Mouse (Mus musculus): Measurements from ENCODE around the gene Itga9. TPM values are rescaled to one million over a fixed set of nuclear protein-coding genes. Genes with fewer than 3 reads are reported as not detected.

Itga9 gene
- total RNA-seq, 2 experiments from 2014 or later, result 2.9 to 5.4 TPM

GRCm38 (mm10) chr9:118607701-118608401, 1.4 kb downstream of the Itga9 start:
- DNase-seq, result no peak

GRCm38 (mm10) chr9:118608556-118608955, 2.1 kb downstream of the Itga9 start:
- no peak for DNase-seq

- peak; percentile 20 to 23 for DNase-seq
Observed at GRCm38 (mm10) chr9:118610060-118610459, 3.6 kb downstream of the Itga9 start.

- peak; percentile 43 to 47 for DNase-seq
Observed at GRCm38 (mm10) chr9:118611111-118611541, 4.6 kb downstream of the Itga9 start.

- DNase-seq, result no peak
Observed at GRCm38 (mm10) chr9:118611958-118612581, 5.6 kb downstream of the Itga9 start.

GRCm38 (mm10) chr9:118617237-118617636, 10.7 kb downstream of the Itga9 start:
- no peak for DNase-seq

- no peak for DNase-seq
Observed at GRCm38 (mm10) chr9:118618732-118619250, 12.3 kb downstream of the Itga9 start.

GRCm38 (mm10) chr9:118620807-118621206, 14.3 kb downstream of the Itga9 start:
- no peak for DNase-seq

GRCm38 (mm10) chr9:118621691-118622090, 15.2 kb downstream of the Itga9 start:
- DNase-seq, result no peak

- peak in 1 of 2 experiments; percentile 12 for DNase-seq
Observed at GRCm38 (mm10) chr9:118622376-118623166, 16.1 kb downstream of the Itga9 start.

GRCm38 (mm10) chr9:118623483-118623882, 17.0 kb downstream of the Itga9 start:
- DNase-seq, result no peak

- no peak for DNase-seq
Observed at GRCm38 (mm10) chr9:118624146-118624545, 17.7 kb downstream of the Itga9 start.

- no peak for DNase-seq
Observed at GRCm38 (mm10) chr9:118629763-118630379, 23.4 kb downstream of the Itga9 start.

GRCm38 (mm10) chr9:118631775-118632757, 25.6 kb downstream of the Itga9 start:
- no peak for DNase-seq

GRCm38 (mm10) chr9:118632758-118633143, 26.3 kb downstream of the Itga9 start:
- DNase-seq, result no peak

GRCm38 (mm10) chr9:118638642-118639210, 32.2 kb downstream of the Itga9 start:
- DNase-seq, result no peak

GRCm38 (mm10) chr9:118645698-118646355, 39.3 kb downstream of the Itga9 start:
- no peak for DNase-seq

- DNase-seq, result no peak
Observed at GRCm38 (mm10) chr9:118647495-118647894, 41.0 kb downstream of the Itga9 start.

- DNase-seq, result no peak
Observed at GRCm38 (mm10) chr9:118650976-118651375, 44.5 kb downstream of the Itga9 start.

GRCm38 (mm10) chr9:118651939-118652338, 45.4 kb downstream of the Itga9 start:
- no peak for DNase-seq

Data from layer of hippocampus, postnatal 36 days (tissue).